Mouse (Mus musculus) monocyte, adult 2 months (primary cell): Measurements from ENCODE around the gene Paqr3.

Source experiments
- DNase-seq, 2 experiments: peaks; one replicate each; pipeline ENCODE4 v3.0.0; 2022; ENCODE audit warnings: low spot score in 2 of 2, low read depth in 1 of 2

Paqr3 gene

DNA sequence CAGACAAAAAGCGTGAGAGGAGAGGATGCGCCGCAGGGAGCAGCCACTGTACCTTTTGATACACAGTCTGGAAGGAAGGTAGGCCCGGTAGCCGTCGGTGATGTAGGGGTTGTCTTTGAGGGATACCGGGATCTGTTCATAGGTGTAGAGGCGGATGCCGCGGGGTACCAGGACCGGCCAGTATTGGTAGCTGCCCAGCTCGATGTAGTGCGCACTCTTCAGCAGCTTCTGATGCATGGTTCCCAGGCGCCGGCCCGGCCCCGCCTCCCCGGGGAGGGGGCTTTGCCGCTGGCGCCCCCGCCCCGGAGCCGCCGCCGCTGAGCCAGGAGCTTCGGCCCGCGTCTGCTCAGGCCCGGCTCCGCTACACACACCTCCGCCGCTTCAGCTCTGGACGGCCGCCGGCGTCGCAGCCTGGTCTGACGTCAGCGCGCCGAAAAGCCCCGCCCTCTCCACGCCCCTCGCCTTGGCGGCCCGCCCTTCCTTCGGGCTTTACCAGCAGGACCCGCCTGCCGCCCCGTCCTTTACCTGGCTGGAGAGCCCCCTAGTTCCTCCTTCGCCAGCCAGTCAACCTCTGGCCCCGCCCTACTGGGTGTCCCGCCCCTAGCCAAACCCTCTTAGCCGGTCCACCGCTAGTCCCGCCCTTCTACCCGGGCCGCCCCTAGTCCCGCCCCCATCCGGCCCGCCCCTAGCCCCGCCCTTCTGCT, at the start of gene Paqr3:
TSS of gene Paqr3 (minus strand) at position 390 of the 704 bp plus-strand sequence.
- DNase-seq = peak; percentile 83 to 94

- DNase-seq = no peak
These were observed 43.3 kb upstream of the Paqr3 start for GRCm38 (mm10) chr5:97154688-97155087.

DNA sequence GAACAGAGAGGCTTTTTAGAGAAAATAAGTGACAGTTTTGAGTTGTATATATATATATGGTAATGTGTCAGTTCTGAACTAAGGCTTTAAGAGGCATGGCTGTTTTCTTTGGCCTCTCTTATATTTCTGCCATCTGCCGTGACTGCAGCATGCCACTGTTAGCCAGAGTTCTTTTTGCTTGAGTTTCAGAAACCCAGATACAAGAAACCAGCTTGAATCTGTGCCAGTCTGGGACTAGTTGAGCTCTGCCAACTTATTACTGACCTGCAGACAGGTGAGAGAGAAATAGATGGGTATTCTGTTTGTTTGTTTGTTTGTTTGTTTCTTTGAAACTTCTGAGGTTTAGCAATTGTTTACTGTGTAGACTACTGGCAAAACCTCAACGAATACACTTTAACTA, 23.9 kb upstream of the Paqr3 start:
- DNase-seq = no peak

- DNase-seq = no peak
These were observed 18.2 kb upstream of the Paqr3 start for GRCm38 (mm10) chr5:97129589-97129988.

GRCm38 (mm10) chr5:97128242-97129226, 17.1 kb upstream of the Paqr3 start:
- no peak for DNase-seq

DNA sequence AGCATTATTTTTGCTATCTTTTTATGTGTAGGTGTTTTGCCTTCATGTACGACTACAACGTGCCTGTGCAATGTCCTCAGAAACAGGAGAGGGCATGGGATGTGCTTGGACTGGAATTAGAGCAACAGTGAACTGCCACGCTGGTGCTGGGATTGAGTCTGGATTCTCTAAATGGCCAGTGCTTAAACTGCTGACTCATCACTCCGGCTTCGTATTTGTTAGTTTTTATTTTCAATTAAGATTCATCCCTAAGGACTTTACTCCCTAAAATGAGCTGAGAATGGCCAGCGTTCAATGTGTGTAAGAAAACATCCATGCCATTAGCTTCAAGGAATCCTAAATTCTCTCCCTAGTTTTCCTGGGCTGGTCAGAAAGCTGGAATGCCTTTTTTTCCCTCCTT, 15.9 kb upstream of the Paqr3 start:
- no peak for DNase-seq

GRCm38 (mm10) chr5:97126005-97126404, 14.6 kb upstream of the Paqr3 start:
- no peak for DNase-seq

DNA sequence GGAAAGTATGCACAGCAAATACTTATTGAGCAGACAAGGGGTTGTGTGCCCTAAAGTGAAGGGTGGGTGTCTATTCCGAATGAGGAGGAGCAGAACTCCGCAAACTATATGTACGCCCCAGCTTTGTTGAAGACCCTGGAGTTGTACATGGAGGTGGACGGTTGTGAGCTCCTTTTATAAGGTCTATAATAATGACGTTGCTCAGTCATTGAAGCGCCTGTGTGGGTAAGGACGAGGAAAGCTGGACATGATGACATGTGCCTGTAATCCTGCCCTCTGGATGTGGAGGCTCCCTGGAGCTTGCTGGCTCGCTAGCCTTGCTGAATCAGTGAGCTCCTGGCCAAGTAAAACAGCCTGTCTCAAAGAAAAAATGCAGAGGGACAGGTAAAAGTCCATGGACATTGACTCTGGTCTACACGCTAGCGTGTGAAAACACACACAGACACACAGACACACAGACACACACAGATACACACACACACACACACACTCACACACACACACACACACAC, 14.1 kb upstream of the Paqr3 start:
- no peak for DNase-seq

- no peak for DNase-seq
These were observed 13.6 kb upstream of the Paqr3 start for GRCm38 (mm10) chr5:97124977-97125376.

GRCm38 (mm10) chr5:97110697-97111096, 699 bp downstream of the Paqr3 start:
- no peak for DNase-seq

GRCm38 (mm10) chr5:97110133-97110532, 1.3 kb downstream of the Paqr3 start:
- no peak for DNase-seq

DNA sequence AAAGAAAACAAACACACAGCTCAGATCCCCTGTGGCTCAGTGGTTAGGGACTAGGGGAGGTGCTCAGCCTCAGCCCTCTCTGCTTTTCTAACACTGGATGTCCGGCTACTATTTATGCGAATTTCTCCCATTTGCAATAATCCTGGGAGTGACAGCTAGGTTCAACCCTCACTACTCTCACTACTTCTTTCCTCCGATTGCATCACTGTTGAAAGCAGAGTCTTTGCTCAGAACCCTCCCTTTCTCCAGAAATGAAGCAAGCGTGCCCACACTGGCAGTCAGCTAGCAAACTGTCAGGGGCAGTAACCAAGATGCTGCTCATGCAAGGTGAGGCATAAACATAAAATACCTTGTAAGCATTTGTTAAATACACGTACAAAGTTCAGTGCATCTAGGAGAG, 3.1 kb downstream of the Paqr3 start:
- peak in 1 of 2 experiments; percentile 5 for DNase-seq

DNA sequence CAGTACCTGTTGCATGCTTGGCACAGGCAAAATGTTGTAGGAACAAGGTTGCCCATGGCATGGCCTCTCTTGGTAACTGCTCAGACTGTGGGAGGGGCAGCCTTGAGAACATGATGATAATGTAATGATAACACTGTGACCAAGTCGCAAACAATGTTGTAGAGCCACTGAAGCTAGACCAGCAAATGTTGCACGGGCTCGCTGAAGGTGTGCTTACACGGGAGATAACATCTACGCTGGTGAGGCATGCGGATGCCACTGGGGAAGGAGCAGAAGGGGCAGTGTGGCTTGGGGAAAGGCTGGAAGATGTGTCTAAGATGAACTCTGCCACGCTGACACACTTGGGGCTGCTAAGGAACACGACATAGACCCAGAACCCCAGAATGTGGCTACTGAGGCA, 11.4 kb downstream of the Paqr3 start:
- no peak for DNase-seq

DNA sequence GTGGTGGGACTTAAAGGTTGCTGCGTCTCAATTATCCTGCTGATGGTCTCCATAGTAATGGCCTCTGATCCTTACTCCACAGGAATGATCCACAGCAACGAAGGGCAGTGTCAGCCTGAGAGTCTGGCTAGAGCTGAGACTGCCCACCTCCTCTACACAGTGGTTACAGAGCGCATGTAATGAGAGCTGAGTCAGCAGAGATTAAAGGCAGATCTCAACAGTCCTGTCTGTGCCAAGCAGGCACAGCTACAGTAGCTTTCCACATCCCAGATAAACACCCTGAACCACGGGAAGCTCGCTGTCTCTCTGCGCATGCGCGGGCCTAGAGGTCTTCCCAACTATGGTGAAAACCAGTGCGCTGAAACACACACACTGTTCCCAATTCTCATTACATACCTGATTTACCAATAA, 13.8 kb downstream of the Paqr3 start:
- no peak for DNase-seq

DNA sequence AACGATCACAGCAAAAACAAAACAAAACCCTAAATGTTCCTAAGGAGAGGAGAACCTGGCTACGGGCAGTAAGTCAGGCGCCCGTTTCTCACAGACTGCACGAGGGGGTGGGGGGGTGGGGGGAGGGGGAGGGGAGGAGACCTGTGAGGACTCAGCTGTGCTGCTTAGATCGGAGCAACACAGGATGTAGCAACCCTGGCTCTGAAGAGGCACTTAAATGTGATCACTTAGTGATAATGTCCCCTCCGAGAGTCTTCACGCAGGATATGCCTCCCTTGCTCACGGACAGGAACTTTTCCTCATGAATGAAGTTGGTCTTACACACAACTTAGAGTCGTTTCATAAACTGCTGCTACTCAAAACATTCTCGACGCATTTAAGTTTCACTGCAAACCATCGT, 16.1 kb downstream of the Paqr3 start:
- DNase-seq = no peak

- DNase-seq = no peak
These were observed 18.4 kb downstream of the Paqr3 start for GRCm38 (mm10) chr5:97092970-97093369.

DNA sequence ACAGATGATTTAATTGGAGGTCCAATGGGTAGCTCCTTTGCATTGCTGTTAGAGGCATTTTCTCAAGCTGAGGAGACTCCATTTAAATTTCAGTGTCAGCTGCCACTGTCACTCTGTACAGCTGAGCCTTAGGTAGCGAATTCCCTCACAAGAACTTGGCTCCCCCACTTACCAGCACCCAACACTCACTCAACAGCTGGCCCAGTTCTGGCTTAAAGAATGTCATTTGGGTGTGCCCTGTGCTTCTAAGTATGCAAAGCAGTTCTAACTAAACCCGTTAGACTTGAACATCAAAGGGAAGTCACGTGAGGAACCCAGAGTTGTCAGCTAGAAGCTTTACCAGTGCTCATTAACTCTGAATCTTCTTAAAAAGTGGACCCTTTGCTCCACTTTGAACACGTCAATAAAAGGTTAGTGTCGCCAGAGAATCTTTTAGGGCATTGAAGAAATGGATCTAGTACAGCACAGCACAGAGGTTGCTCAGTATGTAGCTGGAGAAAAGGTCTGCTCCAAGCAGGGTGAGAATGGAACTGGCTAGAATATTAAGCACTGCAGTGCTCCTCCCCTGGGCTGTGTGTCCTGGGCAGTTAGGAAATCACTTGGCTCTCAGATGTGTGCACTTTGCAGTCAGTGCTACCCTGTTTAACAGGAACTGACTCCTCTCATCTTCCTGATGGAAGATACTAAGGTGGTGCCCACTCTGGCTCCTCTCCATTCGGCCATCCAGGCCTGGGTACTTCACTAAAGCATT, 21.2 kb downstream of the Paqr3 start:
- DNase-seq = no peak

DNA sequence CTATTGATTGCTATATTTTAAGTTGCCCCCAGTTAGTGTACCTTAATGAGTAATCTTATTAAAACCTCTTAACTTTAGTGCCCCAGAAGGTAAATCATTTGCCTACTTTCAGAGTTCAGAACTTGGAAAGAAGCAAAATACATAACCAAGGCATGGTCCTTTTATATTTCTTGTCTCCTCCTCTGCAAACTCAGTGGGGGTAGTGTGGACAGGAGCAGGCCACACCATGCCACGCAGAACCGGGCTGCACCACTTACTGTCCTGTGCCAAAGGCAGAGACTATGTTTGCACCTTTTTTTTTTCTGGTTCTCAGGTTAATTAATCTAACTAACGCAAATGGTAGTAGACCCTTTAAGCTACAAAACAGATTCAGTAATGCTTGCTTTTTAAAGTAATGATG, 22.0 kb downstream of the Paqr3 start:
- no peak for DNase-seq

GRCm38 (mm10) chr5:97088231-97088630, 23.2 kb downstream of the Paqr3 start:
- no peak for DNase-seq

GRCm38 (mm10) chr5:97087746-97088145, 23.6 kb downstream of the Paqr3 start:
- no peak for DNase-seq

DNA sequence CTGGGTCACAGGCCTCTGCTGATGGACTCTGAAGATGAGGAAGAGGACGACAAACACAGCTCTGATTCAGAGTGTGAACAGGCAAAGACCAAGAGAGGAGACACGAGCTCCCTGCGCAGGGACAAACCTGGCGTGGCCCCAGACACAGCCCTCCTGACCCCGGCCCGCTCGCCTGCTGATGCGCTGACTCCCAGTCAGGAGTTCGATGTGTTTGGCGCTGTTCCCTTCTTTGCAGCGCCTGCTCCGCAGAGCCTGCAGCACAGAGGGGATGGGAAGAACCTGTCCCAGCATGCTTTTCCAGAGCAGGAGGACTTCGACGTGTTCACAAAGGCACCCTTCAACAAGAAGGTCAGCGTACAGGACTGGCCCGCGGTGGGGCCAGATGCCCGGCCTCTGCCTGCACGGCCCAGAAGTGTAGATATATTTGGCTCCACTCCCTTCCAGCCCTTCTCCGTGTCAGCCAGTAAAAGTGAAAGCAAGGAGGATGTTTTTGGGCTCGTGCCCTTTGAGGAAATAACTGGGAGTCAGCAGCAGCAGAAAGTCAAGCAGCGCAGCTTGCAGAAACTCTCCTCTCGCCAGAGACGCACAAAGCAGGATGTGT, 24.3 kb downstream of the Paqr3 start:
- no peak for DNase-seq
